Mouse (Mus musculus): Measurements from ENCODE around the gene Neurl3. TPM values are rescaled to one million over a fixed set of nuclear protein-coding genes. Genes with fewer than 3 reads are reported as not detected.

Gene Neurl3
- polyA plus RNA-seq, 1 experiment from 2014 or later = 0.53 TPM

- 68% methylated on average over 7 of the region's 7 CpGs for WGBS
- no peak overlapping the region for H3K27ac ChIP-seq (replicated peaks)
- ATAC-seq (replicated peaks) = peak; percentile 9; the same call in 1 of the 2 replicates
- no peak overlapping the region for H3K9ac ChIP-seq (replicated peaks)
- H3K9me3 ChIP-seq = no peaks in the 10 kb centered on the region
- H3K27me3 ChIP-seq = peaks cover 4% of the 10 kb centered on the region; the same call in 1 of the 2 replicates
- H3K36me3 ChIP-seq = no peaks in the 10 kb centered on the region
- H3K4me3 ChIP-seq = no peak overlapping the region
- H3K4me2 ChIP-seq (replicated peaks) = no peak overlapping the region
- H3K4me1 ChIP-seq = peaks cover 26% of the 10 kb centered on the region
Measured at GRCm38 (mm10) chr1:36307121-36307494, 32.6 kb upstream of the Neurl3 start.

DNA sequence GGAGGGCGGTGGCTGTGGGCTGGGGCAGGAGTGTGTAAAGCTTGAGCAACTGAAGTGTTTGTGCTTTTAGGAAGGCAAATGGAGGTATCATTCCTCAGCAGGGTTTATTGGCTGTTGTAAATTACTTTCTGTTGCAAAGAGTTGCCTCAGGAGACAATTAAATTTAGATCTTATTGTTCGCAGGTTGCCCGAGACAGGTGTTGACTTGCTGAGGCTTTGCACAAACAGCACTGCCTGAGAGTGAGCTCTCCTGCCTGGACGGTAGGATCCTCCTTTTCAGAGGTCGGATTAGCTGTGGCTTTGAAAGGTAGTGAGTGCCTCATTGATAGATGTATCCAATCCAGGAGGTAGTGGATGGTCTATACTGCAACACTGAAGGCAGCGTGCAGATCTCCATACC is 31.6 kb upstream of the Neurl3 start:
- no peak overlapping the region for H3K4me3 ChIP-seq
- no peak overlapping the region for H3K4me2 ChIP-seq (replicated peaks)
- WGBS = 77% methylated on average over 6 of the region's 6 CpGs
- ATAC-seq (replicated peaks) = no peak
- no peak overlapping the region for H3K9ac ChIP-seq (replicated peaks)
- H3K27me3 ChIP-seq = peaks cover 4% of the 10 kb centered on the region; the same call in 1 of the 2 replicates
- no peak overlapping the region for H3K27ac ChIP-seq (replicated peaks)
- no peaks in the 10 kb centered on the region for H3K36me3 ChIP-seq
- H3K9me3 ChIP-seq = no peaks in the 10 kb centered on the region
- peaks cover 26% of the 10 kb centered on the region for H3K4me1 ChIP-seq

DNA sequence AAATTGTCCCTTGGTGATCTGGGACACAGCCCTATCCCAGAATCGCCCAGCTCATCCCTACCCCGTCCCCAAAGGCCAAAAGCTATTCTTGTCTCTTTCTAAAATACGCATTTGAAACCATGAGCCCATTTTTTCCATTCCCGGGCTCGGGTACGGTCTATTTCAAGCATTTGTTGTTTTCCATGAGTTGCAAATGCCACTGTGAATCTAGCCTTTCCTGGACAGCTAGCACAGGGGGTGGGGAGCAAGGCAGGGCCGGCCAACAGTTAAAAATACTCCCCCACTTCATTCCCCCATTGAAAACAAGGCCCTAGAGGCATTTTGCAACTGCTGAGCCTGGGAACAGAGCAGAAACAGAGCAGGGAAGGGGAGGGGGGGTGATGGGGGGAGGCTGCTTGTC is 30.3 kb upstream of the Neurl3 start:
- H3K4me3 ChIP-seq = no peak overlapping the region
- ATAC-seq (replicated peaks) = no peak
- H3K4me2 ChIP-seq (replicated peaks) = no peak overlapping the region
- no peaks in the 10 kb centered on the region for H3K9me3 ChIP-seq
- no peak overlapping the region for H3K9ac ChIP-seq (replicated peaks)
- H3K27me3 ChIP-seq = peaks cover 4% of the 10 kb centered on the region; the same call in 1 of the 2 replicates
- 71% methylated on average over 7 of the region's 7 CpGs for WGBS
- peaks cover 25% of the 10 kb centered on the region for H3K4me1 ChIP-seq
- H3K27ac ChIP-seq (replicated peaks) = no peak overlapping the region
- H3K36me3 ChIP-seq = no peaks in the 10 kb centered on the region

GRCm38 (mm10) chr1:36303381-36304320 is 29.2 kb upstream of the Neurl3 start:
- no peaks in the 10 kb centered on the region for H3K9me3 ChIP-seq
- peak overlapping the region; percentile 66 for H3K27ac ChIP-seq (replicated peaks)
- H3K4me3 ChIP-seq = peak overlapping the region; percentile 39
- peak overlapping the region; percentile 37 for H3K9ac ChIP-seq (replicated peaks)
- peaks cover 14% of the 10 kb centered on the region for H3K4me1 ChIP-seq
- H3K4me2 ChIP-seq (replicated peaks) = peak overlapping the region; percentile 72
- H3K36me3 ChIP-seq = no peaks in the 10 kb centered on the region
- peaks cover 4% of the 10 kb centered on the region; the same call in 1 of the 2 replicates for H3K27me3 ChIP-seq
- whole genome bisulfite sequencing = 9% methylated on average over 30 of the region's 30 CpGs
- peak; percentile 60 for ATAC-seq (replicated peaks)

DNA sequence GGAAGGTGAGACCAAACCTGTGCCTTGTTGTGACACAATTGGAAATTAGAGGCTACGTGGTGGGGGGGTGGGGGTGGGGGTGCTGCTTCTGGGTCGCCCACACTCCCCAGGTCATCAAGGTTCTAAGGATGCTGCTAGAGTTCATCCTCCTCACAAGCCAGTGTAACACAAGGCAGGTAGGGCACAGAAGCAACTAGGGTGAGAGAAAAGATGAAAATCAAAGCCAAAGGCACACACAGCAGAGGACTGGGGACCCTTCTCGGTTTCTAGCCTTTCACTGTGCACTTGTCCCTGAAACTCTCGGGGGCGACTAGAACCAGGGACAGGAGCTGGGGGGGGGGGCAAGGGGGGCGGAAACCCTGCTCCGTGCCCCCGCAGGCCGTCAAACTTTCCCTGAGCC is 28.5 kb upstream of the Neurl3 start:
- H3K9me3 ChIP-seq = no peaks in the 10 kb centered on the region
- H3K4me3 ChIP-seq = peak overlapping the region; percentile 39
- H3K4me2 ChIP-seq (replicated peaks) = peak overlapping the region; percentile 72
- 13% methylated on average over 9 of the region's 9 CpGs for WGBS
- peaks cover 7% of the 10 kb centered on the region for H3K4me1 ChIP-seq
- no peaks in the 10 kb centered on the region for H3K36me3 ChIP-seq
- 0 out of 2 replicates have a peak, but pooled peaks have one; percentile 0 for ATAC-seq (replicated peaks)
- peak overlapping the region; percentile 66 for H3K27ac ChIP-seq (replicated peaks)
- H3K27me3 ChIP-seq = no peaks in the 10 kb centered on the region
- H3K9ac ChIP-seq (replicated peaks) = peak overlapping the region; percentile 37

DNA sequence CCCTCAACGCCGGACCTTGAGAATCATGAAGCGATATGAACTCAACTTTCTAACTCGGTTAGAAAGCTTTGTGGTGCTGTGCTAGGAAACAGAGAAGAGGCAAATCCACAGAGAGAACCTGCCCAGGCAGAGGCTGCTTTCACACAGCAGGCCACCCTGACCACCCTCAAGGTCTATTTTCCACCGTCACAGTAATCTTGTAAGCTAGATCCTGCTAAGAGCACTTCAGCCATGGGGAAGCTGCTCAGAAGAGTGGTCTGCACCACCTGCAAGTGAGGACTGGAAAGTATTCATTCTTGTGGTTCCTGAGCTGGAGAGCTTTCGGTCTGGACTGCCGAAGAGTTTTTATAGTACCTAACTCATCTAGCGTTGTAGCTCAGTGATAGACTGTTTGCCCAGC is 27.8 kb upstream of the Neurl3 start:
- peaks cover 6% of the 10 kb centered on the region for H3K4me1 ChIP-seq
- ATAC-seq (replicated peaks) = no peak

DNA sequence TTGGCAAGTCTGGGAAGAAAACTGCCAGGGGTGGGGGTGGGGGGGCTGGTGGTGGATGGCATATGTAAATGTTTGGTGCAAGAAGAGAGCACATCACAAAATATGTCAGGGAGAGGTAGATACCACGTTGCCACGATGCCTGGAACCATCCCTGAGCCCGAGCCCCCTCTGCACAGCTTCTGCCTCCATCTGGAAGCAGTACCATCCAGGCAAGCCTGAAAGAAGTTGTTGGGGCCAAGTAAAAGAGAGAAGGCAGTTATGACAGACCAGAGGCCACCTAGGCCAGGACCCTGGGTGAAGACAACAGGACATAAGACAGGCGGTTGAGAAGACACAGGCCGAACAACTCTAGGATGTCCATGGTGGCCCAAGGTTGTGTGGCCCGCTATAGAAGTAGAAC is 26.0 kb upstream of the Neurl3 start:
- Histone ChIP-seq H3K36me3 (no peaks in the 10 kb centered on the region), H3K27me3 (no peaks in the 10 kb centered on the region), H3K9me3 (no peaks in the 10 kb centered on the region), H3K4me2 (replicated peaks) (no peak overlapping the region), H3K27ac (replicated peaks) (no peak overlapping the region), H3K4me3 (no peak overlapping the region), H3K9ac (replicated peaks) (no peak overlapping the region), H3K4me1 (peaks cover 6% of the 10 kb centered on the region)
- ATAC-seq (replicated peaks) = no peak
- WGBS = 86% methylated on average over 6 of the region's 6 CpGs

More for the DNA sequence above, 27.8 kb upstream of the Neurl3 start:
- Histone ChIP-seq H3K9ac (replicated peaks) (no peak overlapping the region), H3K36me3 (no peaks in the 10 kb centered on the region), H3K4me2 (replicated peaks) (no peak overlapping the region), H3K27ac (replicated peaks) (no peak overlapping the region), H3K9me3 (no peaks in the 10 kb centered on the region), H3K4me3 (no peak overlapping the region), H3K27me3 (no peaks in the 10 kb centered on the region)
- WGBS = 82% methylated on average over 8 of the region's 8 CpGs

DNA sequence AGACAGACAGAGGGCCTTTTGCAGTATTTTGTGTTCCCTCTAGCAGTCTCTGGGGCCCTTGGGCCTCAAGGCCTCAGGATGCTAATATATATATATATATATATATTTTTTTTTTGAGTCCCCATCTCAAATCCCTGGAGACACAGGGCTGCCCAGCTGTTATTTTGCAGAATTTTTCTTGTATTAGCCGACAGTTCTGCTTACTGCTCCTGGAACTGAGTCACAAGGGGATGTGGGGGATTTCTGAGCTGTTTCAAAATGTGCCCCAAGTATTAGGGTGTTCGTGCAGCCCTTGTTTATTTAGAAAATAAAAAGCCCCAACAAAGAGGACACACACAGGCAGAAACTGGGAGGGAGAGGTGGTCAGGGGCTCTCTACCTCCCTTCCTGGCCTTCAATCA is 25.2 kb upstream of the Neurl3 start:
- 60% methylated on average over 2 of the region's 2 CpGs for WGBS
- Histone ChIP-seq H3K27ac (replicated peaks) (no peak overlapping the region), H3K4me1 (peaks cover 6% of the 10 kb centered on the region), H3K9ac (replicated peaks) (no peak overlapping the region), H3K4me2 (replicated peaks) (no peak overlapping the region), H3K9me3 (no peaks in the 10 kb centered on the region), H3K4me3 (no peak overlapping the region), H3K36me3 (no peaks in the 10 kb centered on the region), H3K27me3 (no peaks in the 10 kb centered on the region)
- ATAC-seq (replicated peaks) = no peak

GRCm38 (mm10) chr1:36299126-36299525 is 24.6 kb upstream of the Neurl3 start:
- 31% methylated on average over 13 of the region's 13 CpGs for WGBS
- Histone ChIP-seq H3K4me2 (replicated peaks) (no peak overlapping the region), H3K27me3 (no peaks in the 10 kb centered on the region), H3K27ac (replicated peaks) (no peak overlapping the region), H3K9me3 (no peaks in the 10 kb centered on the region), H3K4me3 (no peak overlapping the region), H3K36me3 (no peaks in the 10 kb centered on the region), H3K9ac (replicated peaks) (no peak overlapping the region), H3K4me1 (peaks cover 6% of the 10 kb centered on the region)
- ATAC-seq (replicated peaks) = no peak

- Histone ChIP-seq H3K9ac (replicated peaks) (no peak overlapping the region), H3K36me3 (no peaks in the 10 kb centered on the region), H3K27me3 (no peaks in the 10 kb centered on the region), H3K4me3 (no peak overlapping the region), H3K4me2 (replicated peaks) (no peak overlapping the region), H3K4me1 (peaks cover 3% of the 10 kb centered on the region), H3K27ac (replicated peaks) (no peak overlapping the region), H3K9me3 (no peaks in the 10 kb centered on the region)
- no peak for ATAC-seq (replicated peaks)
- WGBS = 84% methylated on average over 4 of the region's 4 CpGs
Measured at GRCm38 (mm10) chr1:36298107-36298506, 23.6 kb upstream of the Neurl3 start.

- 71% methylated on average over 9 of the region's 9 CpGs for WGBS
- Histone ChIP-seq H3K4me2 (replicated peaks) (no peak overlapping the region), H3K4me1 (no peaks in the 10 kb centered on the region), H3K9ac (replicated peaks) (no peak overlapping the region), H3K4me3 (no peak overlapping the region), H3K27me3 (no peaks in the 10 kb centered on the region), H3K36me3 (no peaks in the 10 kb centered on the region), H3K9me3 (no peaks in the 10 kb centered on the region), H3K27ac (replicated peaks) (no peak overlapping the region)
- peak; percentile 57; the same call in 1 of the 2 replicates for ATAC-seq (replicated peaks)
Measured at GRCm38 (mm10) chr1:36296466-36297149, 22.1 kb upstream of the Neurl3 start.

DNA sequence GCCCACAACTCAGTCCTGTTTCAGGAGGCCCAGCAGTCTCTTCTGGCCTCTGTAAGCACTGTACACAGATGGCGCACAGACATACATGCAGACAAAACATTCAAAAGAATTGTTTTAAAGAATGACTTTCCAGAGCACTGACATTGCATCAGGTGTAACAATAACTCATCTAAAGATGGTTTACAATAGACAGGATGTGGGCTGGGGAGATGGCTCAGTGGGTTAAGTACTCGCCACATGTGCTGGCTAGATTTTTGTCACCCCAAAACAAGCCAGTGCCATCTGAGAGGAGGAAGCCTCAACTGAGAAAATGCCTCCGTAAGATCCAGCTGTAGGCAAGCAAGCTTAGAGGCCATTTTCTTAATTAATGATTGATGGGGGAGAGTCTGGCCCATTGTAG is 19.9 kb upstream of the Neurl3 start:
- whole genome bisulfite sequencing = 75% methylated on average over 3 of the region's 3 CpGs
- Histone ChIP-seq H3K27ac (replicated peaks) (no peak overlapping the region), H3K4me2 (replicated peaks) (no peak overlapping the region), H3K36me3 (no peaks in the 10 kb centered on the region), H3K4me3 (no peak overlapping the region), H3K27me3 (no peaks in the 10 kb centered on the region), H3K9ac (replicated peaks) (no peak overlapping the region), H3K9me3 (no peaks in the 10 kb centered on the region), H3K4me1 (no peaks in the 10 kb centered on the region)
- no peak for ATAC-seq (replicated peaks)
